Mouse (Mus musculus) heart, postnatal 0 days (tissue): ENCODE measurements around the gene Sgms1. TPM values are rescaled to one million over a fixed set of nuclear protein-coding genes. Genes with fewer than 3 reads are reported as not detected.

Experiments
- ATAC-seq: fragments of 200-750 bp; cut with Nextera tagmentation; 2 replicates; pipeline ENCODE4 v1.8.0; 2017; ENCODE audit warnings: low read depth, moderate number of reproducible peaks, moderate library complexity; ENCODE audit not compliant: insufficient read depth
- DNase-seq: peaks from one replicate; pipeline ENCODE4 v3.0.0-alpha.2; 2016; ENCODE audit warnings: low spot score
- H3K27ac ChIP-seq: fragments of 300-500 bp; sonication (generic); 2 replicates; pipeline ENCODE4 v1.5.1; 2014; ENCODE audit warnings: low read depth, mild to moderate bottlenecking
- H3K27me3 ChIP-seq: fragments of 300-500 bp; sonication (generic); 2 replicates; pipeline ENCODE4 v1.6.1; 2014; ENCODE audit warnings: low read length, mixed read lengths; ENCODE audit not compliant: control insufficient read depth, insufficient read depth
- H3K36me3 ChIP-seq: fragments of 300-500 bp; sonication (generic); replicated peaks from 2 replicates; pipeline ENCODE4 v1.6.1; 2014; ENCODE audit warnings: low read length, mixed read lengths; ENCODE audit not compliant: control insufficient read depth, insufficient read depth
- H3K4me1 ChIP-seq: fragments of 300-500 bp; sonication (generic); 2 replicates; pipeline ENCODE4 v1.6.1; 2014; ENCODE audit warnings: antibody characterized with exemption; ENCODE audit not compliant: control insufficient read depth, insufficient read depth
- H3K4me2 ChIP-seq: fragments of 300-500 bp; sonication (generic); 2 replicates; pipeline ENCODE4 v1.6.1; 2014; ENCODE audit warnings: low read depth, mild to moderate bottlenecking, low read length, moderate library complexity
- H3K4me3 ChIP-seq: fragments of 300-500 bp; sonication (generic); 2 replicates; pipeline ENCODE4 v1.5.1; 2014; ENCODE audit warnings: low read depth, low read length
- H3K9ac ChIP-seq: fragments of 300-500 bp; sonication (generic); replicated peaks from 2 replicates; pipeline ENCODE4 v1.6.1; 2014; ENCODE audit warnings: low read depth, low read length, mixed read lengths
- H3K9me3 ChIP-seq: fragments of 300-500 bp; sonication (generic); replicated peaks from 2 replicates; pipeline ENCODE4 v1.6.1; 2016; ENCODE audit warnings: low read length; ENCODE audit not compliant: control insufficient read depth
- CTCF ChIP-seq: IDR thresholded peaks from 2 replicates; pipeline ENCODE4 v1.5.1; 2016; ENCODE audit warnings: antibody characterized with exemption, control low read depth, low read depth
- EP300 ChIP-seq: IDR thresholded peaks from 2 replicates; pipeline ENCODE4 v1.6.1; 2016; ENCODE audit warnings: antibody characterized with exemption, low read depth
- WGBS: fragments of 180-500 bp; shearing (Covaris S2); extraction: QIAGEN DNeasy Blood & Tissue Kit; methylation state at CpG from one replicate; pipeline ENCODE4 v1.1.7; 2014; 5-methylcytosine and 5-hydroxymethylcytosine counted together
- polyA plus RNA-seq: library from polyadenylated mRNA; unstranded; fragments of >200 nt; fragmentation: Nextera tagmentation; extraction: Ambion mirVana; gene quantifications from 2 replicates; pipeline ENCODE4 v1.2.1, GENCODE M21; 2015
- total RNA-seq: library from RNA; depleted of rRNA; stranded (reverse); fragments of >200 nt; gene quantifications from 2 replicates; pipeline ENCODE4 v1.2.3, GENCODE M21; 2014; ENCODE audit warnings: low replicate concordance

Sgms1 gene
- total and polyA plus RNA-seq, 2 experiments from 2014 or later = 29.4 to 52.0 TPM

GRCm38 (mm10) chr19:32171981-32172380, 217.5 kb downstream of the Sgms1 start:
- Histone ChIP-seq H3K27ac (peak overlapping the region; percentile 30; the same call in 1 of the 2 replicates), H3K4me1 (peaks cover 22% of the 10 kb centered on the region), H3K4me2 (no peak overlapping the region), H3K9me3 (no peaks in the 10 kb centered on the region), H3K36me3 (0 out of 2 replicates have a peak, but pooled peaks cover 3% of the 10 kb centered on the region), H3K4me3 (no peak overlapping the region), H3K9ac (no peak overlapping the region), H3K27me3 (no peaks in the 10 kb centered on the region)
- TF ChIP-seq EP300 = no peak
- no peak for TF ChIP-seq CTCF
- WGBS = 89% methylated on average over 7 of the region's 7 CpGs
- DNase-seq (no peak), ATAC-seq (no peak)

GRCm38 (mm10) chr19:32169634-32170540, 219.6 kb downstream of the Sgms1 start:
- H3K4me2 ChIP-seq = peak overlapping the region; percentile 27
- no peak overlapping the region for H3K9ac ChIP-seq
- H3K27me3 ChIP-seq = no peaks in the 10 kb centered on the region
- peak; percentile 74 for ATAC-seq
- TF ChIP-seq CTCF (peak; percentile 72), EP300 (no peak)
- no peak overlapping the region for H3K4me3 ChIP-seq
- 0 out of 2 replicates have a peak, but pooled peaks cover 3% of the 10 kb centered on the region for H3K36me3 ChIP-seq
- H3K27ac ChIP-seq = peak overlapping the region; percentile 78
- peak; percentile 82 for DNase-seq
- peaks cover 19% of the 10 kb centered on the region for H3K4me1 ChIP-seq
- WGBS = 26% methylated on average over 8 of the region's 9 CpGs
- no peaks in the 10 kb centered on the region for H3K9me3 ChIP-seq

- H3K36me3 ChIP-seq = 0 out of 2 replicates have a peak, but pooled peaks cover 3% of the 10 kb centered on the region
- peak overlapping the region; percentile 20; the same call in 1 of the 2 replicates for H3K27ac ChIP-seq
- H3K4me2 ChIP-seq = no peak overlapping the region
- TF ChIP-seq EP300 = no peak
- no peak for TF ChIP-seq CTCF
- 91% methylated on average over 9 of the region's 9 CpGs for WGBS
- DNase-seq (no peak), ATAC-seq (no peak)
- no peak overlapping the region for H3K9ac ChIP-seq
- H3K4me3 ChIP-seq = no peak overlapping the region
- no peaks in the 10 kb centered on the region for H3K27me3 ChIP-seq
- H3K4me1 ChIP-seq = peaks cover 12% of the 10 kb centered on the region
- no peaks in the 10 kb centered on the region for H3K9me3 ChIP-seq
These were observed 221.5 kb downstream of the Sgms1 start for GRCm38 (mm10) chr19:32168031-32168430.

- no peak overlapping the region for H3K27ac ChIP-seq
- no peaks in the 10 kb centered on the region for H3K9me3 ChIP-seq
- 85% methylated on average over 13 of the region's 13 CpGs for WGBS
- peaks cover 12% of the 10 kb centered on the region for H3K4me1 ChIP-seq
- no peak overlapping the region for H3K9ac ChIP-seq
- H3K4me2 ChIP-seq = no peak overlapping the region
- TF ChIP-seq EP300 (no peak), CTCF (no peak)
- DNase-seq (no peak), ATAC-seq (no peak)
- H3K4me3 ChIP-seq = no peak overlapping the region
- H3K36me3 ChIP-seq = 0 out of 2 replicates have a peak, but pooled peaks cover 3% of the 10 kb centered on the region
- H3K27me3 ChIP-seq = no peaks in the 10 kb centered on the region
These were observed 222.5 kb downstream of the Sgms1 start for GRCm38 (mm10) chr19:32166823-32167605.

GRCm38 (mm10) chr19:32165711-32166110, 223.8 kb downstream of the Sgms1 start:
- Histone ChIP-seq H3K27ac (no peak overlapping the region), H3K4me3 (no peak overlapping the region), H3K9me3 (no peaks in the 10 kb centered on the region), H3K27me3 (no peaks in the 10 kb centered on the region), H3K36me3 (0 out of 2 replicates have a peak, but pooled peaks cover 3% of the 10 kb centered on the region), H3K9ac (no peak overlapping the region), H3K4me1 (peaks cover 12% of the 10 kb centered on the region), H3K4me2 (no peak overlapping the region)
- WGBS = 88% methylated on average over 6 of the region's 6 CpGs
- DNase-seq (no peak), ATAC-seq (no peak)
- no peak for TF ChIP-seq EP300
- no peak for TF ChIP-seq CTCF
